Mouse (Mus musculus): ENCODE measurements at regions not wholly inside any gene's neighbourhood (a gene's known extent, or its start where the extent isn't known, plus 50 kb on each side); places are given as distances from the start of the nearest gene placed in this dataset.

DNA sequence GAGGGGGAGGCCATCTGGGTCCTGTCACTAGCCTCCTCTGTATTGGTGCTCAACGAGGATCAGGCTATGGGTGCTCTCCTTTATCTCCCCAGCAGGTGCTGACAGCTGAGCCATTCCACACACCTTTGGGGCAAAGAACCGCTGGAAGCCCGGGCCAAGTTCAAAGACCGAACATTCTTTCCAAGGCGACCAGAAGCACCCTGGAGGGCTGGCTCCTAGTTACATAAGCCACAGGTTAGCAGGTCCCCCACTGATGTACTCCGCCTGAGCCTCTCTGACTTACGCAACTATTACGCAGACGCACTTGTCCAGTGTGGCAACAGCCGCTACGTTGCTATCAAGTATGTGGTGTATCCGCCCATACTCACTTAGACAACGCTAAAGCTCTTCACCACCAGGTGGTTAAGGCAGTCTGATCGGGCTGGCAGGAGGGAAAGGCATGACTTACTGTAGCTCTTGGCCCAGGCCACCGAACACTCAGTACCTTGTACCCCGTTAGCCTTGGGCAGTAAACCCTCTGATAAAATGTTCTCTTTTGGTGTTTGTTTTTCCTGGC is 69.2 kb downstream of the Gm33543 start:
- DNase-seq (ENCODE audit: low spot score, missing footprints) (no peak), ATAC-seq (ENCODE audit: low FRiP score) (no peak)
- Histone ChIP-seq H3K27ac (ENCODE audit: low read depth, low read length) (no peak overlapping the region), H3K9me3 (ENCODE audit: control insufficient read depth, low read length) (no peaks in the 10 kb centered on the region), H3K9ac (ENCODE audit: low read length) (no peak overlapping the region), H3K27me3 (ENCODE audit: control insufficient read depth, insufficient read depth, low read length) (no peaks in the 10 kb centered on the region), H3K36me3 (ENCODE audit: control insufficient read depth, insufficient read depth, low read length) (no peaks in the 10 kb centered on the region), H3K4me1 (ENCODE audit: control insufficient read depth, insufficient read depth, low read length) (no peaks in the 10 kb centered on the region), H3K4me3 (ENCODE audit: low read depth, low read length) (no peak overlapping the region), H3K4me2 (no peak overlapping the region)
- 90% methylated on average over 16 of the region's 16 CpGs for WGBS

DNA sequence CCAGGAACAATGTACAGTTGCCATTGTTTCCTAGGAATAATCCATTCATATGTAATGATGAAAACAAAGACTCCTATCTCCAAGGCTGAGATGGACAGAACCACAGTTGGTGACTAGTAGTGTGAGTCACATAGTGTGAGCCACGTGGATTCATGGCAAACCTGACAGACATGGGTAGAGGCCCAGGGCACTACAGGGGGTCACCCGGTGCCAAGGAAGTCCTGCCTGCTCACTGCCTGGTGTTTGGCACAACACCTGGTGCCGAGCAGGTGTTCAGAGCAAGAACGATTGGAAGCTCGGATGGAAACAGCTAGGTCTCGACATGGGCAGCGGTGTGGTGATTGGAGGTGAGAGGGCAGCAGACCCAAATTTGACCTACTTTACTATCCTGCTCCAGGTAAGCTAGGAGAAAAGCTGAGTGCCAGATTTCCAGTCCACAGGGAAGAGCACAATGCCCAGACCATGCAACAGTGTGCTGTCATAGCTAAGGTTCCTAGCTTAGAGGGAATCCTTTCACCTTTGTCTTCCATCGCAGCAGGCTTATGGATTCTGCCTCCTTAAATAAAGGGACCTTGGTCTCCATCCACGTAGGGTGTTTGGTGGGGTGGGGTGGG is 69.8 kb downstream of the Gm33543 start:
- ATAC-seq (ENCODE audit: low FRiP score), result no peak
- Histone ChIP-seq H3K4me2 (no peak overlapping the region), H3K9me3 (ENCODE audit: control insufficient read depth, low read length) (no peaks in the 10 kb centered on the region), H3K4me1 (ENCODE audit: control insufficient read depth, insufficient read depth, low read length) (no peaks in the 10 kb centered on the region), H3K36me3 (ENCODE audit: control insufficient read depth, insufficient read depth, low read length) (no peaks in the 10 kb centered on the region), H3K9ac (ENCODE audit: low read length) (no peak overlapping the region), H3K27ac (ENCODE audit: low read depth, low read length) (no peak overlapping the region), H3K4me3 (ENCODE audit: low read depth, low read length) (no peak overlapping the region), H3K27me3 (ENCODE audit: control insufficient read depth, insufficient read depth, low read length) (no peaks in the 10 kb centered on the region)
- WGBS, result 92% methylated on average over 9 of the region's 9 CpGs
- no peak for DNase-seq (ENCODE audit: low spot score, missing footprints)

GRCm38 (mm10) chr10:95768974-95769373 is 73.8 kb downstream of the Gm33543 start:
- no peaks in the 10 kb centered on the region for H3K9me3 ChIP-seq (ENCODE audit: control insufficient read depth, low read length)
- no peak overlapping the region for H3K27ac ChIP-seq (ENCODE audit: low read depth, low read length)
- H3K36me3 ChIP-seq (ENCODE audit: control insufficient read depth, insufficient read depth, low read length), result no peaks in the 10 kb centered on the region
- no peak overlapping the region for H3K4me2 ChIP-seq
- WGBS, result 85% methylated on average over 8 of the region's 8 CpGs
- no peaks in the 10 kb centered on the region for H3K4me1 ChIP-seq (ENCODE audit: control insufficient read depth, insufficient read depth, low read length)
- H3K4me3 ChIP-seq (ENCODE audit: low read depth, low read length), result no peak overlapping the region
- H3K27me3 ChIP-seq (ENCODE audit: control insufficient read depth, insufficient read depth, low read length), result no peaks in the 10 kb centered on the region
- H3K9ac ChIP-seq (ENCODE audit: low read length), result no peak overlapping the region
- no peak for ATAC-seq (ENCODE audit: low FRiP score)
- no peak for DNase-seq (ENCODE audit: low spot score, missing footprints)

GRCm38 (mm10) chr10:95767526-95768161 is 75.1 kb downstream of the Gm33543 start:
- Histone ChIP-seq H3K4me1 (ENCODE audit: control insufficient read depth, insufficient read depth, low read length) (no peaks in the 10 kb centered on the region), H3K9ac (ENCODE audit: low read length) (no peak overlapping the region), H3K4me3 (ENCODE audit: low read depth, low read length) (no peak overlapping the region), H3K27me3 (ENCODE audit: control insufficient read depth, insufficient read depth, low read length) (no peaks in the 10 kb centered on the region), H3K4me2 (no peak overlapping the region), H3K27ac (ENCODE audit: low read depth, low read length) (no peak overlapping the region), H3K36me3 (ENCODE audit: control insufficient read depth, insufficient read depth, low read length) (no peaks in the 10 kb centered on the region), H3K9me3 (ENCODE audit: control insufficient read depth, low read length) (no peaks in the 10 kb centered on the region)
- ATAC-seq (ENCODE audit: low FRiP score) (no peak), DNase-seq (ENCODE audit: low spot score, missing footprints) (no peak)
- 63% methylated on average over 7 of the region's 7 CpGs for WGBS

DNA sequence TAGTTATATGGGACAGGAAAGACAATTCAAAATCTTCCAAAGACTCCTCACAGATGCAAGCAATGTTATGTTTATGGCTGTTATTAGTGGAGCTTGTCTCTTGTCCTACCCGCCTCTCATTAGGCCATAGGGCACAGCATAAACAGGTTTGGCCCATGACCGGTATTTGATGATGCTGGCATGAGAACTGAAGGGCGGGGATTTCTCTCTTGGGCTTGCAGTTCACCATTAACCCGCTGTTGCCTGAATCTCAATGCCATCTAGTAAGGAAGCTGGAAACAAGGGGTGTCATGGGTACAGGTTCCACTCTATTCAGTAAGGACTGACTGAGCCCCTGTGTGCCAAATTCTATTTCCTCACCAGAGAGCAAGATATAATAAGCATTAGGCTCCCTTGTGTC is 78.6 kb downstream of the Gm33543 start:
- Histone ChIP-seq H3K36me3 (ENCODE audit: control insufficient read depth, insufficient read depth, low read length) (no peaks in the 10 kb centered on the region), H3K9me3 (ENCODE audit: control insufficient read depth, low read length) (no peaks in the 10 kb centered on the region), H3K4me2 (no peak overlapping the region), H3K4me1 (ENCODE audit: control insufficient read depth, insufficient read depth, low read length) (no peaks in the 10 kb centered on the region), H3K27me3 (ENCODE audit: control insufficient read depth, insufficient read depth, low read length) (no peaks in the 10 kb centered on the region), H3K4me3 (ENCODE audit: low read depth, low read length) (no peak overlapping the region), H3K27ac (ENCODE audit: low read depth, low read length) (no peak overlapping the region), H3K9ac (ENCODE audit: low read length) (no peak overlapping the region)
- ATAC-seq (ENCODE audit: low FRiP score) (no peak), DNase-seq (ENCODE audit: low spot score, missing footprints) (no peak)
- 90% methylated on average over 4 of the region's 4 CpGs for WGBS

- no peak overlapping the region for H3K4me2 ChIP-seq
- no peak overlapping the region for H3K9ac ChIP-seq (ENCODE audit: low read length)
- no peaks in the 10 kb centered on the region for H3K27me3 ChIP-seq (ENCODE audit: control insufficient read depth, insufficient read depth, low read length)
- no peaks in the 10 kb centered on the region for H3K36me3 ChIP-seq (ENCODE audit: control insufficient read depth, insufficient read depth, low read length)
- 83% methylated on average over 8 of the region's 8 CpGs for WGBS
- H3K4me1 ChIP-seq (ENCODE audit: control insufficient read depth, insufficient read depth, low read length), result no peaks in the 10 kb centered on the region
- H3K9me3 ChIP-seq (ENCODE audit: control insufficient read depth, low read length), result no peaks in the 10 kb centered on the region
- H3K27ac ChIP-seq (ENCODE audit: low read depth, low read length), result no peak overlapping the region
- ATAC-seq (ENCODE audit: low FRiP score) (no peak), DNase-seq (ENCODE audit: low spot score, missing footprints) (no peak)
- H3K4me3 ChIP-seq (ENCODE audit: low read depth, low read length), result no peak overlapping the region
Observed at GRCm38 (mm10) chr10:95762632-95763031, 80.1 kb downstream of the Gm33543 start.

DNA sequence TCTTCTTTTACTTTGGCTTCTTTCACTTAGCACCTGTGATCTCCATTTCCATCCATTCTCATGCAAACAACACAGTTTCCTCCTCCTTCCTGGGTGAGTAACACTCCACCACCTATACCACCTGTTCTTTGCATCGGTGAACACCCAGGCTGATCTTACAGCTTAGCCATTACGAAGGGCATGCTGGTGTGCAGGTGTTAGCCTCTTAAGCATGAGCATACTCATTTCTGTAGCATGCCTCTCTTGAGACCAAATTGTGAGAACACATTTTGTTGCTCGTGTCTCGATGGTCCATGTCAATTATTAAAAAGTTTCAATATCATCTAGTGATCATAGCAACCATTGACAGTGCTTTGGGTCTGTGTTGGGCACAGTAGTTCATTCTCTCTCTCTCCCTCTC is 80.8 kb downstream of the Gm33543 start:
- Histone ChIP-seq H3K27me3 (ENCODE audit: control insufficient read depth, insufficient read depth, low read length) (no peaks in the 10 kb centered on the region), H3K4me1 (ENCODE audit: control insufficient read depth, insufficient read depth, low read length) (no peaks in the 10 kb centered on the region), H3K27ac (ENCODE audit: low read depth, low read length) (no peak overlapping the region), H3K4me3 (ENCODE audit: low read depth, low read length) (no peak overlapping the region), H3K36me3 (ENCODE audit: control insufficient read depth, insufficient read depth, low read length) (no peaks in the 10 kb centered on the region), H3K9ac (ENCODE audit: low read length) (no peak overlapping the region), H3K9me3 (ENCODE audit: control insufficient read depth, low read length) (no peaks in the 10 kb centered on the region), H3K4me2 (no peak overlapping the region)
- 93% methylated on average over 4 of the region's 4 CpGs for WGBS
- DNase-seq (ENCODE audit: low spot score, missing footprints) (no peak), ATAC-seq (ENCODE audit: low FRiP score) (no peak)

DNA sequence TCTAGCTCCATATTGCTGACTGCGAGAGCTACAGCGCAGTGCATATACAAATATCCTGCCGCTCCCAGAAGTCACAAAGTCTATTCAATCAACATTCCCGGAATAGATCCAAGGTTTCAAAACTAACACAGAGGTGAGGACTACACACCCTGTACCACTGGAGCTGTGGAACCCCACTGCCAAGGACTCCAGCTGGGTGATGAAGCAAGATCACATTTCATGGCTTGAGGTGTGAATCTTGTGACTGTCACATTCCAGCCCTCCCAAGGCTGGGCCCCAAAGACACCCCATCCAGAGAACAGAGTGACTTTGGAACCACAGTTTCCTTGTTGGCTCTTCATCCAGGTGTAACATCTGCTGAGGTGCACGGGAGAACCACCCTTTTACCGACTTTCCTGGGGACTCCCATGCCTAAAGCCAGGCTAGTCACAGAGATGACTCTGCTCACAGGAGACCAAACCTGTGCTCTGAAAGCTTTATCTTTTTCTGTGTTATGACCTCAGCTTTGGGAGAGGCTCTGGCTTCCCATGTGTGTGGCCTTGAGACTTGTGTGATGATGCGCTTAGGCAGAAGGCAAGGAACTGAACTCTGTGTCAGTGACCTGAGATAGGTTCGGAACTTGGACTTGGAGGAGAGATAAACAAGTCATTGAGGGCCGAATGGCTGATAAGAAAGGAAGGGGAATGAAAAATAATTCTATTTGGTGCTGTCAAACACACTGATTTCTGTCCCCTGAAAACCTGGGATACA is 82.4 kb downstream of the Gm33543 start:
- H3K4me1 ChIP-seq (ENCODE audit: control insufficient read depth, insufficient read depth, low read length), result no peaks in the 10 kb centered on the region
- ATAC-seq (ENCODE audit: low FRiP score) (no peak), DNase-seq (ENCODE audit: low spot score, missing footprints) (no peak)
- H3K27ac ChIP-seq (ENCODE audit: low read depth, low read length), result no peak overlapping the region
- H3K36me3 ChIP-seq (ENCODE audit: control insufficient read depth, insufficient read depth, low read length), result no peaks in the 10 kb centered on the region
- no peak overlapping the region for H3K4me3 ChIP-seq (ENCODE audit: low read depth, low read length)
- H3K27me3 ChIP-seq (ENCODE audit: control insufficient read depth, insufficient read depth, low read length), result no peaks in the 10 kb centered on the region
- WGBS, result 88% methylated on average over 9 of the region's 9 CpGs
- H3K9ac ChIP-seq (ENCODE audit: low read length), result no peak overlapping the region
- no peak overlapping the region for H3K4me2 ChIP-seq
- no peaks in the 10 kb centered on the region for H3K9me3 ChIP-seq (ENCODE audit: control insufficient read depth, low read length)

- Histone ChIP-seq H3K9ac (ENCODE audit: low read length) (no peak overlapping the region), H3K36me3 (ENCODE audit: control insufficient read depth, insufficient read depth, low read length) (no peaks in the 10 kb centered on the region), H3K27me3 (ENCODE audit: control insufficient read depth, insufficient read depth, low read length) (no peaks in the 10 kb centered on the region), H3K4me1 (ENCODE audit: control insufficient read depth, insufficient read depth, low read length) (no peaks in the 10 kb centered on the region), H3K4me3 (ENCODE audit: low read depth, low read length) (no peak overlapping the region), H3K27ac (ENCODE audit: low read depth, low read length) (no peak overlapping the region), H3K9me3 (ENCODE audit: control insufficient read depth, low read length) (no peaks in the 10 kb centered on the region), H3K4me2 (no peak overlapping the region)
- WGBS, result 95% methylated on average over 8 of the region's 8 CpGs
- no peak for DNase-seq (ENCODE audit: low spot score, missing footprints)
- no peak for ATAC-seq (ENCODE audit: low FRiP score)
Observed at GRCm38 (mm10) chr10:95758181-95758580, 84.5 kb downstream of the Gm33543 start.

Data from midbrain, embryonic 11.5 days (tissue).